Mouse (Mus musculus) cerebellum, adult 2 months (tissue): ENCODE results near the gene Zfp72. TPM values are rescaled to one million over a fixed set of nuclear protein-coding genes. Genes with fewer than 3 reads are reported as not detected.

Experiments used
- DNase-seq, 2 experiments: peaks; one replicate each; pipeline ENCODE4 v3.0.0; 2021
- H3K27ac ChIP-seq: fragments of 200-500 bp; 2 replicates; pipeline ENCODE4 v1.5.1; 2012; ENCODE audit warnings: low read length, control low read depth, inconsistent platforms; ENCODE audit not compliant: insufficient read depth
- H3K27me3 ChIP-seq: fragments of 200-500 bp; 2 replicates; pipeline ENCODE4 v1.6.1; 2012; ENCODE audit warnings: inconsistent platforms, mild to moderate bottlenecking, low read length, moderate library complexity; ENCODE audit not compliant: control insufficient read depth, insufficient read depth
- H3K4me1 ChIP-seq: fragments of 200-500 bp; 2 replicates; pipeline ENCODE4 v1.6.1; 2011; ENCODE audit warnings: low read length; ENCODE audit not compliant: control insufficient read depth, insufficient read depth
- H3K4me3 ChIP-seq: fragments of 200-500 bp; replicated peaks from 2 replicates; pipeline ENCODE3; 2011; ENCODE audit warnings: mild to moderate bottlenecking, low read depth, low read length, control low read depth; ENCODE audit not compliant: insufficient read depth
- CTCF ChIP-seq: fragments of 200-500 bp; IDR thresholded peaks from 2 replicates; pipeline ENCODE4 v1.5.1; 2011; ENCODE audit warnings: low read depth, mild to moderate bottlenecking, control low read depth, low read length, moderate library complexity, borderline replicate concordance; ENCODE audit not compliant: insufficient read depth
- POLR2A ChIP-seq: fragments of 200-500 bp; IDR thresholded peaks from 2 replicates; pipeline ENCODE4 v1.6.1; 2011; ENCODE audit warnings: low read length, control low read depth, borderline replicate concordance; ENCODE audit not compliant: insufficient read depth
- WGBS: fragments of 180-500 bp; shearing (Covaris S2); methylation state at CpG from one replicate; pipeline ENCODE4 v1.1.7; 2018; 5-methylcytosine and 5-hydroxymethylcytosine counted together
- polyA plus RNA-seq: library from polyadenylated mRNA; depleted of rRNA; stranded (reverse); fragments of >200 nt; gene quantifications from 2 replicates; pipeline ENCODE4 v1.2.3, GENCODE M21; 2012; rRNA removed

Zfp72 gene
- polyA plus RNA-seq, 1 experiment, result 2.4 TPM

DNA sequence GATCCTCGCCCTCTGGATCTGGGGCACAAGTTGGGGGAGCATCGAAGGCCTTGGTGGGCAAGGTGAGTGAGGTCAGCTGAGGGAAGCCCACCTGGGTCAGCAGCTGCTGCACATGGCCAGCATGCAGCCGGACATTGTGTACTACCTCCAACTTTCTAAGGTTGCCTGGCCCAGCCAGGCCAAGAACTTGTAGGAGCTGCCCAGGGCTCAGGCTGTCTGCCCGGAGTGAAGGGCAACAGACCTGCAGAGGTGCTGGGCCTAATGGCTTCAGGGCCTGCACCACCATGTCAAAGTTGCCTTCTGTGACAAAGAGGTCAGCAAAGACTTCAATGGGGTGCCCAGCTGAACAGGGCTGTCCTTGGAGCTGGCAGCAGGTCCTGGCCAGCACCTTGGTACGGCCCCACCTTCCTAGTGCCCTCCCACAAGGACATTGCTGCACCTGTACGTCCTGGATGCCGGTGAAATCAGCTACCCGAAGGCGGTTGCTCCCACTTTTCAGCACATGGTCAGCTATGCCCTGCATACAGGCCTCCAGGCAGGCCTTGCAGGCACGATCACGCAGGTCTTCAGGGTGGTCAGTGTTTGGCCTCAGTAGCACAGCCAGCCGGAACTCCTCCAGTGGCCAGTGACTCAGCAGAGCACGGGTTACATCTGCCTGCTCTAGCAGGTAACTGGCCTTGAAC, 27.3 kb downstream of the Zfp72 start:
- no peak for TF ChIP-seq CTCF
- 66% methylated on average over 13 of the region's 13 CpGs for WGBS

DNA sequence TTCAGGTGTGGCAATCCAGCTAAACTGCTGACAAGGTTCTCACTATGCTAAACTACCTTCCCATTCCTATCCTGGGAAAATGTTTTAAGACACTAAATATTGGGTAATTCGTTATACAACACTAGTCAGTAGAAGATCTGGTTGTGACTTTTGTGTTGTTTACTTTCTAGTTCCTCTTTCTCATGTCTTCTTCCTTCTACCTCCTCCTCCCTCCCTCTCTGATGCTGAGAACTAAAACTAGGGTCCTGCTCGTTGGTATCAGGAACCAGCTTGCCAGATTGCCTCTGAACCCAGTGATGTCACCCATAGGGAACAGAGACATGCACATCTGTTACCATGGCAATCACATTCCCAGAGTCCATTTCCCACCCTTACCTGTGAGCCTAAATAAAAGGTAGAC, 28.4 kb downstream of the Zfp72 start:
- H3K4me1 ChIP-seq, result peaks cover 11% of the 10 kb centered on the region
- WGBS, result 66% methylated on average over 2 of the region's 2 CpGs
- TF ChIP-seq CTCF (no peak), POLR2A (no peak)
- H3K4me3 ChIP-seq, result no peak overlapping the region
- no peak for DNase-seq
- no peaks in the 10 kb centered on the region for H3K27me3 ChIP-seq
- no peak overlapping the region for H3K27ac ChIP-seq

More for the DNA sequence above, 27.3 kb downstream of the Zfp72 start:
- Histone ChIP-seq H3K4me1 (peaks cover 11% of the 10 kb centered on the region), H3K4me3 (no peak overlapping the region), H3K27me3 (no peaks in the 10 kb centered on the region), H3K27ac (peak overlapping the region; percentile 4; the same call in 1 of the 2 replicates)
- DNase-seq, result peak; percentile 16 to 35

DNA sequence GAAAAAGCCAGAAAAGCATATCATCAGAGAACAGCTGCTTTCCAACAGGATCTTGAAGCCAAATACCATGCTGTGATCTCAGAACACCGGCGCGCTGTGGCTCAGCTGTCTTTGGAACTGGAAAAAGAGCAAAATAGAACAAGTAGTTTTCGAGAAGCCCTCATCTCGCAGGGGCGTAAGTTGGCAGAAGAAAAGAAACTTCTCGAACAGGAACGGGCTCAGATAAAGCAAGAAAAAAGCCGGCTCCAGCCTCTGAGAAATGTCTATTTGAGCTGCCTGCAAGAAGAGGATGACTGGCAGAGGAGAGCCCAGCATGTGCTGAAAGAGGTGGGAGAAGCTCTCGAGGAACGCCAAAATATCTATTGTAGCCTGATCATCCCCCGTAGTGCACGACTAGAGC, 34.1 kb downstream of the Zfp72 start:
- no peak overlapping the region for H3K4me3 ChIP-seq
- no peak overlapping the region for H3K27ac ChIP-seq
- H3K27me3 ChIP-seq, result no peaks in the 10 kb centered on the region
- TF ChIP-seq CTCF (no peak), POLR2A (no peak)
- no peaks in the 10 kb centered on the region for H3K4me1 ChIP-seq
- WGBS, result 31% methylated on average over 13 of the region's 13 CpGs
- no peak for DNase-seq

DNA sequence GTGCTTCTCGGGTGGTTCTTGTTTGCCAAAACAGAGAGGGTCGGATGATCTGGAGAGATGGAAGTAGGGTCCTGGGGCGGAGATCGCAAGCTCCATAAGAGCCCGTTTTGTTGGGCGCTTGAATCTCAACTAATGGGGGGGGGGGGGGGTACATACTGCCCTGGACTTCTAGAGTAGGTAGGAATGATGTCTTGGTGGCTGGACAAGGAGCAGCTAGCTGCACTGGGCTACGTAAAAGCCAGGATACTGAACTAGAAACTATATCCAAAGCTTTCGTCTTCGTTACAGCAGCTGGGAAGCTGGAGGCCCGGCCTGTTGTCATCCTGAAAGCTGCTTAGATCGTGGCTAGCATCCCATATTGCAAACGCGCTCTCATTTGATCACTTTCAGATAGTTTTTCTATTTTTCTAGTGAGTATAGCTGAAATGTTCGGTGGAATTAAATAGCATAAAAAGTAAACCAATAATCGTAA, 40.2 kb downstream of the Zfp72 start:
- H3K4me1 ChIP-seq, result no peaks in the 10 kb centered on the region; the same call in 1 of the 2 replicates
- peak overlapping the region; percentile 83 for H3K4me3 ChIP-seq
- no peaks in the 10 kb centered on the region for H3K27me3 ChIP-seq
- 1% methylated on average over 15 of the region's 15 CpGs for WGBS
- 0 out of 2 replicates have a peak overlapping the region, but pooled peaks have one; percentile 31 for H3K27ac ChIP-seq
- DNase-seq, result no peak
- TF ChIP-seq POLR2A (no peak), CTCF (no peak)

DNA sequence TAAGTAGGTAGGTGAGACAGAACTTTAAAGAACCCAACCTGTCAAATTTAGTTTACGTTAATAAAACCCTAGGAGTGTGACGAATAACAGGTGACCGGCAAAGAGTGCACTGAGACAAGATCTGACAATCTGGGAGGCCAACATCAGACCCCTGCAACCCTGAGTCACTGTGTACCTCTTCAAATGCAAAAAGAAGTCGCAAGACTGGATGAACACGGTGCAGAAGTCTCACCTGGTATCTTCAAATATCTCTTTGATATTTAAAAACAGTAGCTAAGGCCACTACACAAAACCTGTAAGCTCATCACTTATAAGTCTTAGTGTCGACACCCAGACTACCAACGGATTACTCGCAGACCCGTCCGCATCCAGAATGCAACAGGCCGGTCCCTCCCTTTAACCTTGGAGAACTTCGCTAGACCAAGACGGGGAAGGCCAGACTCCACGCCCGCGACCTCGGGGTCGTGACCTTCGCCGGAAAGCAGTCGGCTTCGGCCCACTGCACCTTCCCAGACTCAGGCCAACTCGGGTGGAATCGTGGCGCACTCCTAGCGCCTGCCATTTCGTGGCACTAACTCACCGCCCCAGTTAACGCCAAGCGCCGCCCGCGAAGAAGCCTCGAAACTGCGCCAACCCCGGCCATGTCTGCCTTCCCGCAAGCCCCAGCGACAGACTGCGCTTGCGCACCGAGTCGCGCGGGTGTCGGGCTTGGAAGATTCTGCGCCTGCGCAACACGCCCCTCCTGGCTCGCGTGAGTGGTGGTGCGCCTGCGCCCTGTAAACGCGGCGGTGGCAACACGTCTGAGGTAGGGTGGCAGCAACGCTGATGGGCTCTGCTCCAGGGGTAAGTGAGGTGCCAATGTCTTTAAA, 40.8 kb downstream of the Zfp72 start, which contains the start of the genes Sdha and Ccdc127:
Gene Sdha, minus strand, starts transcription at position 715 of the 869 bp plus-strand sequence.
Gene Ccdc127, plus strand, starts transcription at position 744 of the 869 bp plus-strand sequence.
- Histone ChIP-seq H3K27me3 (no peaks in the 10 kb centered on the region), H3K4me1 (no peaks in the 10 kb centered on the region; the same call in 1 of the 2 replicates), H3K27ac (peak within 1 kb of the TSS; percentile 89; the same call in 1 of the 2 replicates), H3K4me3 (peak within 1 kb of the TSS; percentile 83)
- DNase-seq, result peak; percentile 96 to 98
- WGBS, result under 1% methylated on average over 57 of the region's 57 CpGs
- TF ChIP-seq CTCF (no peak), POLR2A (peak; percentile 96)

DNA sequence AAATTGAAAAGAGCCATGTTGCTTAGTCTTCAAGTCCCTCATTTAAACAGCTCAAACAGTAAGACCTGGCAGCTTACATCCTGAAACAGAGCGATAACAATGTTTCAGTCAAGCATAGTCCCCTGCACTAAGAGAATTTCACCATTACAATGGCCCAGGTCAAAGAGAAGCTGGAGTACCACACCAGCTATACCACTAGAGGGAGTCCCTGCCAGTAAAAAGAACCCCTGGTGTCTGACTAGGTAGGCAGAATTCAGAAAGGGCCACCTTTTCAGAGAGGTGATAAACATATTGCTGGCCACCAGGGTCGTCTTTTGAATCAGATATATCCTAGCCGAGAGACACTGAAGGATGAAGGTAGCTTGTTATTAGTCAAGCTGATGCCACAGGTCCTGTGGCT, 49.6 kb downstream of the Zfp72 start:
- no peaks in the 10 kb centered on the region for H3K27me3 ChIP-seq
- 38% methylated on average over 3 of the region's 3 CpGs for WGBS
- H3K4me1 ChIP-seq, result no peaks in the 10 kb centered on the region
- no peak for DNase-seq
- no peak overlapping the region for H3K4me3 ChIP-seq
- H3K27ac ChIP-seq, result no peak overlapping the region
- TF ChIP-seq POLR2A (no peak), CTCF (peak; percentile 40; the same call in 1 of the 2 replicates)

DNA sequence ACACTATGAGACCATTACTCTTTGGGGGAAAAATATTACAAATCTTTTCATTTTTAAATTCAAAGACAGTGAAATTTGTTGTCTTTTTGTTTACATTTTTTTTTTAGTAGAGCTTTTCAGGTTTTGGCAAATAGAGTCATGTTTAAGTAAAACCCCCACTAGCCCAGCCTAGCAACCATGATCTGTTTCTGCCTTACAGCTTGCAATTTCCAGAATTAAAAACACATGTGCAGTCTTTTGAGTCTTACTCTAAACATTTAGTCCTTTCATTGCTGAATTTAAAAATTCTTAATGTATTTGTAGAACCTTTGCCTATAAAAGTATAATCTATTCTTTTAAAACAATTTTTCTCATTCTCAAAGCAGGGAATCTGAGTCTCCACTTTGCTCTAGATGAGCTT, 61.3 kb downstream of the Zfp72 start:
- TF ChIP-seq POLR2A (no peak), CTCF (no peak)
- no peak overlapping the region for H3K4me3 ChIP-seq

More for the DNA sequence above, 61.3 kb downstream of the Zfp72 start:
- Histone ChIP-seq H3K27ac (no peak overlapping the region), H3K4me1 (no peaks in the 10 kb centered on the region), H3K27me3 (no peaks in the 10 kb centered on the region)
- DNase-seq, result no peak

Other genes with a start within 250 kb of the Zfp72 start
- 58.6 and 61.7 TPM in 2 replicates for gene Exoc3, start 182.1 kb downstream of the Zfp72 start, polyA plus RNA-seq
- gene Ahrr, start 98.5 kb downstream of the Zfp72 start, polyA plus RNA-seq, result 0.18 and 0.25 TPM in 2 replicates
- 144 and 153 TPM in 2 replicates for gene Pdcd6, start 73.3 kb downstream of the Zfp72 start, polyA plus RNA-seq
- 411 and 417 TPM in 2 replicates for gene Sdha, start 40.6 kb downstream of the Zfp72 start, polyA plus RNA-seq
- 36.9 and 41.1 TPM in 2 replicates for gene Ccdc127, start 40.5 kb downstream of the Zfp72 start, polyA plus RNA-seq
- gene Lrrc14b, start 26.8 kb downstream of the Zfp72 start, polyA plus RNA-seq, result 0.43 and 0.60 TPM in 2 replicates
- 20.5 and 21.7 TPM in 2 replicates for gene Ftl1-ps1, start 8.9 kb upstream of the Zfp72 start, polyA plus RNA-seq
- gene Zfp825, start 103.2 kb upstream of the Zfp72 start, polyA plus RNA-seq, result 8.6 and 8.8 TPM in 2 replicates
- gene Erap1, start 248.7 kb upstream of the Zfp72 start, polyA plus RNA-seq, result 6.7 and 9.0 TPM in 2 replicates